Mouse (Mus musculus) heart, postnatal 0 days (tissue): ENCODE data around the gene Osbpl3.

Experiments used
- CTCF ChIP-seq: IDR thresholded peaks from 2 replicates; pipeline ENCODE4 v1.5.1; 2016; ENCODE audit warnings: antibody characterized with exemption, control low read depth, low read depth
- EP300 ChIP-seq: IDR thresholded peaks from 2 replicates; pipeline ENCODE4 v1.6.1; 2016; ENCODE audit warnings: antibody characterized with exemption, low read depth

GRCm38 (mm10) chr6:50452220-50452619 is 3.8 kb downstream of the Osbpl3 start:
- TF ChIP-seq CTCF (no peak), EP300 (no peak)
